Mouse (Mus musculus) embryonic fibroblast, embryonic 13.5 days (primary cell): ENCODE measurements around the gene Dlg2.

ENCODE experiments used
- CTCF ChIP-seq: IDR thresholded peaks from 2 replicates; pipeline ENCODE4 v1.5.1; 2011; ENCODE audit warnings: mild to moderate bottlenecking, control low read depth, low read length, moderate library complexity, borderline replicate concordance; ENCODE audit not compliant: insufficient read depth
- POLR2A ChIP-seq: IDR thresholded peaks from 2 replicates; pipeline ENCODE4 v1.6.1; 2011; ENCODE audit warnings: low read depth, mild to moderate bottlenecking, control low read depth, low read length, moderate library complexity

DNA sequence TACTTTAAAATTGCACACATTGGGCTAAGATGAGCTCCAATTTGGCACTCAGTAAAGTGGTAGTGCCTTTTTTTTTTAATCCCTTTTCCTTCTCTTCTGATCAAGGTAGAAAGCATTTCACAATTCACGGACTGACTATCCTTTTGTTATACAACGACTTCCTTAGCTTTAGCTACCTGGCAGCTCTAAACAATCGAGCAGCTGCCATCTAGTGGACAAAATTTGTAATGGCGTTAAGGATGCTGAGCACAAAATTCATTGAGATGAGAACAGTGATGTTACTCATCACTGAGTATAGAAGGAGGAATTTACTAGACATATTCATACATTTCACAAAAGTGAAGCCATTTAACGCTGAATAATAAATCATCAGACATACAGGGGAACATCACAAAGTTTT lies 750.0 kb downstream of the Dlg2 start:
- TF ChIP-seq CTCF (no peak), POLR2A (no peak)
